Mouse (Mus musculus): ENCODE results near the gene Cfap97d2. TPM values are rescaled to one million over a fixed set of nuclear protein-coding genes. Genes with fewer than 3 reads are reported as not detected.

Gene Cfap97d2
- total and polyA plus RNA-seq, 2 experiments from 2014 or later, result 1.6 to 1.7 TPM

- WGBS, result 93% methylated on average over 8 of the region's 8 CpGs
- DNase-seq (no peak), ATAC-seq (no peak)
- Histone ChIP-seq H3K27me3 (ENCODE audit: insufficient read depth, low read length) (no peaks in the 10 kb centered on the region), H3K9ac (no peak overlapping the region), H3K4me1 (ENCODE audit: insufficient read depth) (no peaks in the 10 kb centered on the region), H3K4me2 (ENCODE audit: low read depth) (no peak overlapping the region), H3K36me3 (ENCODE audit: insufficient read depth) (no peaks in the 10 kb centered on the region), H3K27ac (ENCODE audit: low read depth, low read length) (no peak overlapping the region), H3K4me3 (ENCODE audit: low read depth, low read length) (no peak overlapping the region), H3K9me3 (ENCODE audit: low read length) (no peaks in the 10 kb centered on the region)
- TF ChIP-seq CTCF (IDR thresholded peaks at IDR 0.05; ENCODE audit: low read depth), result no peak
Observed at GRCm38 (mm10) chr8:13687101-13687717, 18.5 kb upstream of the Cfap97d2 start.

DNA sequence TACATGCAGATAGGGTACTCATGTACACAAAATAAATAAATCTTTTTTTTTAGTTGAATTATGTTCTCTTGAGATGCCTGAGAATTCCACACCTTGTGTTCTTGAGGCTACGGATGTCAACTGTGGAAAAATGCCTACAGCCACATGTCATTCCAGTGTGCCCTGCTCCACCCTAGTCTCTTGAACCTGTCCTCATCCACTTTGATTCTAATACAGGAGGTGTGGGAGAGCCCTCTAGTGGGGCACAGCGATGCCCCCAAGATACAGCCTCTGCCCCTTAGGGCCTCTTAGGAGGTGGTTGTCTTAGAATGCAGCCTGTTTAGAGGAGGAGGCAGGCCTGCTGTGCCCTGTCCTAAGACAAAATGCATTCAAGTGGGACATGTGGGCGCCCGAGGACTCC is 17.7 kb upstream of the Cfap97d2 start:
- 0 out of 2 replicates have a peak, but pooled peaks have one; percentile 12 for TF ChIP-seq CTCF (IDR thresholded peaks at IDR 0.05; ENCODE audit: low read depth)
- H3K27ac ChIP-seq (ENCODE audit: low read depth, low read length), result no peak overlapping the region
- DNase-seq, result no peak
- H3K36me3 ChIP-seq (ENCODE audit: insufficient read depth), result no peaks in the 10 kb centered on the region
- no peaks in the 10 kb centered on the region for H3K4me1 ChIP-seq (ENCODE audit: insufficient read depth)
- H3K4me3 ChIP-seq (ENCODE audit: low read depth, low read length), result no peak overlapping the region
- no peaks in the 10 kb centered on the region for H3K9me3 ChIP-seq (ENCODE audit: low read length)
- no peaks in the 10 kb centered on the region for H3K27me3 ChIP-seq (ENCODE audit: insufficient read depth, low read length)
- WGBS, result 85% methylated on average over 4 of the region's 4 CpGs
- no peak overlapping the region for H3K4me2 ChIP-seq (ENCODE audit: low read depth)
- H3K9ac ChIP-seq, result no peak overlapping the region
- ATAC-seq, result no peak

- TF ChIP-seq CTCF (IDR thresholded peaks at IDR 0.05; ENCODE audit: low read depth), result no peak
- Histone ChIP-seq H3K4me3 (ENCODE audit: low read depth, low read length) (no peak overlapping the region), H3K36me3 (ENCODE audit: insufficient read depth) (no peaks in the 10 kb centered on the region), H3K27me3 (ENCODE audit: insufficient read depth, low read length) (no peaks in the 10 kb centered on the region), H3K9ac (no peak overlapping the region), H3K27ac (ENCODE audit: low read depth, low read length) (no peak overlapping the region), H3K4me2 (ENCODE audit: low read depth) (no peak overlapping the region), H3K4me1 (ENCODE audit: insufficient read depth) (no peaks in the 10 kb centered on the region), H3K9me3 (ENCODE audit: low read length) (no peaks in the 10 kb centered on the region)
- 50% methylated on average over 6 of the region's 6 CpGs for WGBS
- ATAC-seq, result no peak
- DNase-seq, result no peak
Observed at GRCm38 (mm10) chr8:13688461-13688860, 17.2 kb upstream of the Cfap97d2 start.

DNA sequence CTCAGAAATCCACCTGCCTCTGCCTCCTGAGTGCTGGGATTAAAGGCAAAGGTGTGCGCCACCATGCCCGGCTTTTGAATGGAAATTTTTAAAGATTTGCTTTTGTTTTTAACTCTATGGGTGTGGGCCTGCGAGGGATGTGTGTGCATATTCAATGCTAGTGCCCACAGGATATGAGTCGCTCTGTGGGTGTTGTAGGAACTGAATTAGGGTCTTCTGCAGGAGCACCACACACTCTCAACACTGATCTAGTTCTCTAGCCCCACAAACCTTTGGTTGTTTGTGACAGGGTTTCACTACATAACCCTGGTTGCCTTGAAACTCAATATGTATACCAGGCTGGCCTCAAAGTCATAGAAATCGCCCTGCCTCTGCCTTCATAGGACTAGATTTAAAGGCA is 16.4 kb upstream of the Cfap97d2 start:
- Histone ChIP-seq H3K4me1 (ENCODE audit: insufficient read depth) (no peaks in the 10 kb centered on the region), H3K27ac (ENCODE audit: low read depth, low read length) (no peak overlapping the region), H3K4me2 (ENCODE audit: low read depth) (no peak overlapping the region), H3K27me3 (ENCODE audit: insufficient read depth, low read length) (no peaks in the 10 kb centered on the region), H3K36me3 (ENCODE audit: insufficient read depth) (no peaks in the 10 kb centered on the region), H3K4me3 (ENCODE audit: low read depth, low read length) (no peak overlapping the region), H3K9ac (no peak overlapping the region), H3K9me3 (ENCODE audit: low read length) (no peaks in the 10 kb centered on the region)
- ATAC-seq (no peak), DNase-seq (no peak)
- 91% methylated on average over 5 of the region's 5 CpGs for WGBS
- TF ChIP-seq CTCF (IDR thresholded peaks at IDR 0.05; ENCODE audit: low read depth), result no peak

- ATAC-seq (no peak; the same call in 1 of the 2 replicates), DNase-seq (no peak)
- Histone ChIP-seq H3K36me3 (ENCODE audit: insufficient read depth) (no peaks in the 10 kb centered on the region), H3K4me2 (ENCODE audit: low read depth) (no peak overlapping the region), H3K27me3 (ENCODE audit: insufficient read depth, low read length) (no peaks in the 10 kb centered on the region), H3K4me1 (ENCODE audit: insufficient read depth) (no peaks in the 10 kb centered on the region), H3K4me3 (ENCODE audit: low read depth, low read length) (no peak overlapping the region), H3K9ac (no peak overlapping the region), H3K9me3 (ENCODE audit: low read length) (no peaks in the 10 kb centered on the region), H3K27ac (ENCODE audit: low read depth, low read length) (no peak overlapping the region)
- no peak for TF ChIP-seq CTCF (IDR thresholded peaks at IDR 0.05; ENCODE audit: low read depth)
- WGBS, result 45% methylated on average over 10 of the region's 10 CpGs
Observed at GRCm38 (mm10) chr8:13692302-13693066, 13.2 kb upstream of the Cfap97d2 start.

DNA sequence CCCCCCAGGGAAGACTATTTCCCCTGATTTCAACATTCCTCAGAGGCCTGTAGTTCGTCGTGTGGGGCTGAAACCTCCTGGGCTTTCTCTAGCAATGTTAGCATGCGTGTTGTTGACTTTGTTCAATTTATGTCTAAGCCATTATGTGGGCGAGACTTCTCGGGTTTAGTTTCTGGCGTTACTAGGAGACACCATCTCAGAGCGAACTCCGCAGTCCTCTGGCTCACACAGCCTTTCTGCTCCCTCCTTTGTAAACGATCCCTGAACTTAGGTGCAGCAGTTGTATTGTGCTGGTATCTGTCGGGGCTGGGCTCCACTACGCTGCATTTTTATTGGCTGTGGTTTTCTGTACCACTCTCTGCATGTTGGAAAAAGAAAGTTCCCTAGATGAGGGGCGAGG is 11.0 kb upstream of the Cfap97d2 start:
- Histone ChIP-seq H3K4me3 (ENCODE audit: low read depth, low read length) (no peak overlapping the region), H3K9me3 (ENCODE audit: low read length) (no peaks in the 10 kb centered on the region), H3K9ac (no peak overlapping the region), H3K36me3 (ENCODE audit: insufficient read depth) (no peaks in the 10 kb centered on the region), H3K27ac (ENCODE audit: low read depth, low read length) (no peak overlapping the region), H3K4me2 (ENCODE audit: low read depth) (no peak overlapping the region), H3K27me3 (ENCODE audit: insufficient read depth, low read length) (no peaks in the 10 kb centered on the region), H3K4me1 (ENCODE audit: insufficient read depth) (no peaks in the 10 kb centered on the region)
- DNase-seq (no peak), ATAC-seq (no peak)
- TF ChIP-seq CTCF (IDR thresholded peaks at IDR 0.05; ENCODE audit: low read depth), result no peak
- 70% methylated on average over 12 of the region's 12 CpGs for WGBS

- H3K9ac ChIP-seq, result no peak overlapping the region
- DNase-seq, result no peak
- no peaks in the 10 kb centered on the region for H3K36me3 ChIP-seq (ENCODE audit: insufficient read depth)
- WGBS, result 93% methylated on average over 10 of the region's 10 CpGs
- no peaks in the 10 kb centered on the region for H3K9me3 ChIP-seq (ENCODE audit: low read length)
- no peak overlapping the region for H3K4me2 ChIP-seq (ENCODE audit: low read depth)
- H3K4me1 ChIP-seq (ENCODE audit: insufficient read depth), result no peaks in the 10 kb centered on the region
- H3K27ac ChIP-seq (ENCODE audit: low read depth, low read length), result no peak overlapping the region
- no peaks in the 10 kb centered on the region for H3K27me3 ChIP-seq (ENCODE audit: insufficient read depth, low read length)
- no peak overlapping the region for H3K4me3 ChIP-seq (ENCODE audit: low read depth, low read length)
- no peak for ATAC-seq
- no peak for TF ChIP-seq CTCF (IDR thresholded peaks at IDR 0.05; ENCODE audit: low read depth)
Observed at GRCm38 (mm10) chr8:13695203-13695867, 10.4 kb upstream of the Cfap97d2 start.

Data from forebrain, postnatal 0 days (tissue).